Mouse (Mus musculus): ENCODE results near the gene Eml4.

DNA sequence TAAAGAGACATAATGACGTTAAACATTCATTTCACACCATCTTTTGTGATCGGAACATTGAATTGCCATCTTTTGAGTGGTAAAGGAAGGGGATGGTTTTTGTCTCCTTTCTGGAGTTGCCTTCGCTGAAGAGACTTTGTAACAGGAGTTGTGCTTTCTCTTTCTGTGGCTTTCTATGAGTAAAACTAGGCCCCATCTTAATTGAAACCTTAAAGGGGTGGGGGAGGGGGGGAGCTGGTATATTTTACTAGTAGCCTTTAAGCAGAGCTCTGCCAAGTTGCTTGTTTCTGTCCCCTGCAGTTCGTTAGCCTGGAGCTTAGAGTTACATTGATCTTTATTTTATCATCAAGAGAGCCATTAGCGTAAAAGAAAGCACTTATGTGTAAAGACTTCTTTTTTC, 2.3 kb downstream of the Eml4 start:
- TF ChIP-seq USF1 (IDR thresholded peaks at IDR 0.05; ENCODE audit: low read depth) (no peak), E2F4 (IDR thresholded peaks at IDR 0.05; ENCODE audit: insufficient read depth) (no peak), POLR2A (IDR thresholded peaks at IDR 0.05; ENCODE audit: insufficient read length, low read depth) (no peak), TCF12 (IDR thresholded peaks at IDR 0.05; ENCODE audit: insufficient read depth, poor library complexity, severe bottlenecking) (no peak), TCF3 (IDR thresholded peaks at IDR 0.05; ENCODE audit: insufficient read length, low read depth) (no peak), MYOG (IDR thresholded peaks at IDR 0.05; ENCODE audit: control insufficient read depth in 1 of 3, insufficient read depth in 1 of 3, insufficient read length in 2 of 3, low read depth in 2 of 3) (no peak), MYOD1 (IDR thresholded peaks at IDR 0.05; ENCODE audit: control insufficient read depth in 1 of 3, insufficient read length in 2 of 3, low read depth in 2 of 3) (no peak), POLR2AphosphoS2 (IDR thresholded peaks at IDR 0.05; ENCODE audit: insufficient read length, low read depth) (no peak)
